Mouse (Mus musculus) spleen, adult 2 months (tissue): Measurements from ENCODE around the gene Cd44. TPM values are rescaled to one million over a fixed set of nuclear protein-coding genes. Genes with fewer than 3 reads are reported as not detected.
A peak's percentile ranks its signal among the peaks of the same experiment; 100 is the strongest.

Experiments
- DNase-seq, 2 experiments: peaks; one replicate each; pipeline versions ENCODE4 v3.0.0 to v3.0.0-alpha.2; 2012 to 2021; ENCODE audit warnings: low spot score in 2 of 2, low read depth in 1 of 2
- H3K27ac ChIP-seq: fragments of 200-500 bp; 2 replicates; pipeline ENCODE4 v1.5.1; 2012; ENCODE audit warnings: low read length, inconsistent platforms; ENCODE audit not compliant: insufficient read depth
- H3K27me3 ChIP-seq: fragments of 200-500 bp; 2 replicates; pipeline ENCODE4 v1.6.1; 2012; ENCODE audit warnings: mild to moderate bottlenecking, moderate library complexity, low read length, inconsistent platforms; ENCODE audit not compliant: control insufficient read depth, insufficient read depth
- H3K36me3 ChIP-seq: fragments of 200-500 bp; 2 replicates; pipeline ENCODE4 v1.6.1; 2012; ENCODE audit warnings: mild to moderate bottlenecking, low read length, inconsistent platforms; ENCODE audit not compliant: control insufficient read depth, insufficient read depth
- H3K4me1 ChIP-seq: fragments of 200-500 bp; 2 replicates; pipeline ENCODE4 v1.6.1; 2011; ENCODE audit warnings: inconsistent platforms; ENCODE audit not compliant: control insufficient read depth, insufficient read depth, insufficient read length
- H3K4me3 ChIP-seq: fragments of 200-500 bp; 2 replicates; pipeline ENCODE4 v1.5.1; 2011; ENCODE audit warnings: mild to moderate bottlenecking, inconsistent platforms; ENCODE audit not compliant: insufficient read depth, insufficient read length; ENCODE audit errors: extremely low read depth
- CTCF ChIP-seq: fragments of 200-500 bp; IDR thresholded peaks from 2 replicates; pipeline ENCODE4 v1.5.1; 2011; ENCODE audit warnings: mild to moderate bottlenecking, inconsistent platforms; ENCODE audit not compliant: insufficient read depth, insufficient read length, insufficient replicate concordance; ENCODE audit errors: extremely low read depth
- POLR2A ChIP-seq: fragments of 200-500 bp; IDR thresholded peaks from 2 replicates; pipeline ENCODE4 v1.6.1; 2011; ENCODE audit warnings: low read depth, low read length, inconsistent platforms
- WGBS: fragments of 180-500 bp; shearing (Covaris S2); methylation state at CpG from one replicate; pipeline ENCODE4 v1.1.7; 2018; 5-methylcytosine and 5-hydroxymethylcytosine counted together
- polyA plus RNA-seq: library from polyadenylated mRNA; depleted of rRNA; stranded (reverse); fragments of >200 nt; gene quantifications from 2 replicates; pipeline ENCODE4 v1.2.3, GENCODE M21; 2012

Gene Cd44
- polyA plus RNA-seq, 1 experiment, result 35.3 TPM

DNA sequence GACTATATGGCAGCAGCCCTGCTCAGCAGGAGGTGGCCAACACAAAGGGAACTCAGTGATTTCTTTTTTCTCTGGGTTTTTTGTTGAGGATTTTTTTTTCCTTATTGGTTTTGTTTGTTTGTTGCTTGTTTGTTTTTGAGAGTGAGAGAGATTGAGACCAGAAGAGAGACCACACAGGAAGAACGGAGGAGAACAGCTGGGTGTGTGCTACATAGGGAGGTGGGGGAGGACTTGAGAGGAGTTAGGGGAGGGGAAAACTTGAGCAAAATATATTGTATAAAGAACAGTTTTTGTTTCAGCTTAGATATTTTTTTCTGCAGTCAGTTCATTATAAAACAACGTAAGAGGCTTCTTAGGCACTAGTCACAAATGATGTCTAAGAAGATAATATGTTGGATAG, 103.3 kb downstream of the Cd44 start:
- Histone ChIP-seq H3K27ac (no peak overlapping the region), H3K27me3 (no peaks in the 10 kb centered on the region), H3K36me3 (no peaks in the 10 kb centered on the region), H3K4me1 (peaks cover 14% of the 10 kb centered on the region), H3K4me3 (no peak overlapping the region)
- 80% methylated on average over 2 of the region's 2 CpGs for WGBS
- TF ChIP-seq CTCF (no peak), POLR2A (no peak)
- no peak for DNase-seq

DNA sequence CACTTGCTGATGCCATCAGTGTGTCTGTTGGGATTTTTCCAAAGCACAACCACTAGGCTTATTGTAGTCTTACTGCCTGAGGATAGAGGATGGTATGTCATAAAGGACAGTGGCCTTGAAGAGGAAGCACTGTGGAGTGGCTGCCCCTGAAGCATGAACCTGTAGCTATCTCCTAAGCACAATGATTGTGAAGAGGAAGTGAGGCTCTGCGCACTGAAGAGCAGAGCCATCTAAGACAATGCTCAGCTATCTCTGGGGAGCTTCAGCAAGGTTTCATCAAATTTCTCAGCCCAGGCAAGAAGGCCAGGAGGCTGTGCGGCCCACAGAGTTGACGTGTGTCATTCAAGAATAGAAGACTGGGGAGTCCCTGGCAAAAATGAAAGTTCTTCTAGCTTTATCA, 106.4 kb downstream of the Cd44 start:
- Histone ChIP-seq H3K36me3 (no peaks in the 10 kb centered on the region), H3K4me1 (peaks cover 23% of the 10 kb centered on the region), H3K4me3 (no peak overlapping the region), H3K27me3 (no peaks in the 10 kb centered on the region), H3K27ac (peak overlapping the region; percentile 39; the same call in 1 of the 2 replicates)
- 28% methylated on average over 3 of the region's 3 CpGs for WGBS
- TF ChIP-seq POLR2A (no peak), CTCF (no peak)
- peak; percentile 62 to 66 for DNase-seq

DNA sequence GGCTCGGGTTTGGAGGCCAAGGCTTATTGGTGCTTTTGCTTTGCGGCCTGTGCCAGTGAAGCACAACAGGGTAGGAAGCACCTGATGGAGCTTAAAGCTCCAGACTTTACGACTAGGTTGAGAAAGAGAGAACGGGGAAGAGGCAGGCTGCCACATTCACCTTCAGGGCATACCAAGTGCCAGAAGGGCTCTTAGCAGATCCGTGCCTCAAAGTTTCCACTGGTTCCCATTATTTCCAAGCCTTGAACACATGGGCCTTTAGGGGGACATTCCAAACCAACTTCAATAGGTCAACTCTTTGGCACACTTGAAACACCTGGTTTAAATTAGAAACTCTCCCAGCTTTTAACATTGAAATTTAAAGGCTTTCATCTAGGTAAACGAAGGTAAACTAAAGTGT, 108.7 kb downstream of the Cd44 start:
- TF ChIP-seq CTCF, result no peak
- TF ChIP-seq POLR2A, result no peak
- Histone ChIP-seq H3K27me3 (no peaks in the 10 kb centered on the region), H3K27ac (0 out of 2 replicates have a peak overlapping the region, but pooled peaks have one; percentile 19), H3K4me1 (peaks cover 23% of the 10 kb centered on the region), H3K4me3 (no peak overlapping the region), H3K36me3 (no peaks in the 10 kb centered on the region)
- WGBS, result 78% methylated on average over 6 of the region's 6 CpGs
- DNase-seq, result no peak

DNA sequence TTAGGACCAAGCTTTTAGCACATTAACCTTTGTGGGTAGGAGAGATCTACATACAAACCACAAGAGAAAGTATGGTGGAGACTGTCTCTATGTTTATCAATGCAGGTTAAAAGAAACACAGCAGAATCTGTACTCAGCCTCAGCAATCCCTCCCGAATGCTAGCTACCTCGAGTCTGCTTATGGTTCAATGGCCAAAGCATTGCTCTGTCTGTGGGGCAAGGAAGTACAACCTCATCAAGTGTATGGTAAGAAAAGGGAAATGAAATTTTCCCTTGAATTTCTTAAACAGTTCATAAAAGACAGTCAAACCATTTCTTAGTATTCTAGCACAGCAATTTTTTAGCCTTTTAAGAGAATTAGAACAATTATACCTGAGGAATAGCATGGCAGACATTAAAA, 109.8 kb downstream of the Cd44 start:
- Histone ChIP-seq H3K36me3 (no peaks in the 10 kb centered on the region), H3K27ac (no peak overlapping the region), H3K4me3 (no peak overlapping the region), H3K4me1 (peaks cover 23% of the 10 kb centered on the region), H3K27me3 (no peaks in the 10 kb centered on the region)
- no peak for DNase-seq
- TF ChIP-seq CTCF, result no peak
- TF ChIP-seq POLR2A, result no peak
- WGBS, result 12% methylated on average over 2 of the region's 2 CpGs

DNA sequence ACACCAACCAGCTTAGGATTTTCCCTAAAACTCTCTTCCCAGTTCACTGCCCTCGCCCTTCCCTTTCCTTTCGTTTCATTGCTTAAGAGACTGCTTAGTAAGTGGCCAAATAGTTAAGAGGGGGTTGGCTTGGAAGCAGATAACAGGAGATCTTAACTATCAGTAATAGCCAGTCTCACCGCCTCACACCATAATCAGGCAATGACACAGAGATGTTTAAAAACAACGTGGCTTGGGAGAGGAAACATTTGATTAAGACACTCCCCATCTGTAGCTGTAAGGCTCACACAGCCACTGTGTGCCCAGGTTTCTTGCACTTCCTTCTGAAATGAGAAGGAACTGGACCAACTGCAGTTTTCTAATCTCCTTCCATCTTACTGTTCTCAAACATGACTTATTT, 115.8 kb downstream of the Cd44 start:
- no peaks in the 10 kb centered on the region for H3K4me1 ChIP-seq
- no peak for TF ChIP-seq POLR2A
- no peak for TF ChIP-seq CTCF
- WGBS, result 56% methylated on average over 4 of the region's 4 CpGs
- no peaks in the 10 kb centered on the region for H3K36me3 ChIP-seq
- no peak for DNase-seq
- H3K27ac ChIP-seq, result no peak overlapping the region
- H3K27me3 ChIP-seq, result no peaks in the 10 kb centered on the region
- no peak overlapping the region for H3K4me3 ChIP-seq

DNA sequence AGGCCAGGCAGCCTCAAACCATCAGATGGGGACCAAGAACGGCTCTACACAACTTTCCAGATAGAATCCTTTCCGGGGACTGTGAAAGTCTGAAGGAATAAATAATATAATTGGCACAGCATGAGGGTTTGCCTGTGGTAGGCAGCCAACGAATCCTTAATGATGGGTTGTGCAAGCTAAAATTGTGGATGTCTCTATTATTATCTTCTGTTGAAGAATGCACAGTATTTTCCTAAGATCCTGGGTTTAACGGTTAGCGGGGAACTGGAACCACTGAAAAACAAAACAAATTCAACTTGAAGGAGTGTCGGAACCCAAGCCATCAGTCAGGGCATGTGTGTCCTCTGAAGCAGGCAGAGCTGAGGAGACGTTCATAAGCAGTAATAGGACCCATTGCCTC, 118.7 kb downstream of the Cd44 start:
- no peaks in the 10 kb centered on the region for H3K4me1 ChIP-seq
- TF ChIP-seq CTCF, result no peak
- TF ChIP-seq POLR2A, result no peak

DNA sequence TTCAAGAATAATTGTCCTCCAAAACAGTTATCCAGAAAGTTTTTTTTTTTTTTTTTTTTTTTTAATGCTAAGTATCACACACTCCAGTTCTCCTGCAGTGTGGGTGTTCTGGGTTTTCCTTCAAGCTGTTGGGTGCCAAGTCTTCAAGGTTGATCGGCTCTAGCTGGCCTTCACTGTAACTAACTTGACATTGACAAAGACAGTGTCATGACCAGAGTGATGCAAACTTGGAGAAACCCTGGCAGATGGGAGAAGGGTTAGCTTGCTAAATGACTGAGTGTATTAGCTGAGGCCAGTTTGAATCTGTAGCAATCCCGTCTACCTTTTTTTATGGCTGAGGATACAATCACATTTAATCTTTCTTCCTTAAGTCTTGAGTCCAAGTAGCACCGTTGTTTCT, 123.3 kb downstream of the Cd44 start:
- Histone ChIP-seq H3K27ac (no peak overlapping the region), H3K4me1 (no peaks in the 10 kb centered on the region), H3K36me3 (no peaks in the 10 kb centered on the region), H3K4me3 (no peak overlapping the region), H3K27me3 (no peaks in the 10 kb centered on the region)
- WGBS, result 92% methylated on average over 3 of the region's 3 CpGs
- TF ChIP-seq POLR2A, result no peak
- no peak for TF ChIP-seq CTCF
- no peak for DNase-seq

More for the DNA sequence above, 118.7 kb downstream of the Cd44 start:
- H3K4me3 ChIP-seq, result no peak overlapping the region
- DNase-seq, result no peak
- no peaks in the 10 kb centered on the region for H3K27me3 ChIP-seq
- H3K27ac ChIP-seq, result no peak overlapping the region
- no peaks in the 10 kb centered on the region for H3K36me3 ChIP-seq
- WGBS, result 92% methylated on average over 7 of the region's 7 CpGs
